Mouse (Mus musculus): ENCODE results near the gene Fam19a5.

The Fam19a5 gene

DNA sequence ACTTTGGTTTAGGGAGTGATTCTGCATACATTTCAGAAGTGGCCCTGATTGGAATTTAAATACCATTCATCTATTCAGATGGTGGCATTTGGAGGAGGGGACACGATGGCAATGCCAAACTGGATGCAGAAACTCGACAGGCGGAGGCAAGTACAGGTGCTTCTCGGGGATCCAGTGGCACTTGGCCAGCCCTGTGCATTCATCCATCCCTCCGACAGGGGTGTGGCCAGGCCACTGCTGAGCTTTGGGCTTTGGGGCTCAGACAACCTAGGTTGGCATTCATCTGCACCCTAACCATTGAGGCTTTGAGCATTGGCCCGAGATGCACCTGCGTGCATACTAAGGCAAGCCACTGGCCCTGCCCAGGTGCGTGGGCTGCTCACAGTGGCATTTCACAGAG, 52.6 kb downstream of the Fam19a5 start:
- DNase-seq (ENCODE audit: low spot score in 2 of 2): peak in 1 of 2 experiments; percentile 11

- DNase-seq (ENCODE audit: low spot score in 2 of 2): peak; percentile 44 to 81
These were observed 53.0 kb downstream of the Fam19a5 start for GRCm38 (mm10) chr15:87597149-87597548.

DNA sequence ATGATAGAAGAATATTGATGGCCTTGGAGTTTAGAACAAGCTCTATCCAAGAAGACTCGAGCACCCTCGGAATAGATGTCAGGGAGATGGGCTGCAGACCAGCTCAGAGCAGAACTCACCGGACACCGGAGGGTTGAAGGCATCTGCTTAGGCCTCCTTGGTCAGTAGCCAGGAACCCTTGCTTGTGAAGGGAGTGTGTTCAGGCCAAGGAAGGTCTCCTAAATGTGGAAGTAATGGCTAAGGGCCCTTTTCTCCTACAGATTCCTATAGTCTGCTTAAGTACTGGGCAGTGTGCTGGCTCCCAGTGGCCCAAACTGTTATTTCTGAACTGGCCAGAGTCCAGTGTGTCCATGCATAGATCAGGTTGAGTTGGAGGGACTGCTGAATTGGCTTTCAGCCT, 53.7 kb downstream of the Fam19a5 start:
- no peak for DNase-seq (ENCODE audit: low spot score in 2 of 2)

GRCm38 (mm10) chr15:87598636-87599035, 54.5 kb downstream of the Fam19a5 start:
- no peak for DNase-seq (ENCODE audit: low spot score in 2 of 2)

DNA sequence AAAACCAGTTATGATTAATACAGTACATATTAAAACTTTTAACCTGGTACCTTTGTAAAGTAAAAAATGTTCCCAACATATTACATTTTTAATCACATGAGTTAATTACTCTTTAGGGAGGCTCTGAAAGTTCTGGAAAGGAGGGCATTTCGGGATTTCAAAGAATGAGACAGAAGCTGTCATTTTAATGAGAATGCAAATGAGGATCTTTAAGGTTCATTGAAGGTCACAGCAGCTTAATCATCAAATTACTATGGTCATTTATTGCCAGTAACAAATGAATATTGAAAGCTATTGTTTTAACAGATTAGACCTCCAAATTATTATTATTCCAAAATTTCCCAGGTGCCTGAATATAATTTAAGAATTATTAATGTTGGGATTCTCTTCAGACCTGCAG, 59.2 kb downstream of the Fam19a5 start:
- DNase-seq (ENCODE audit: low spot score in 2 of 2): no peak

DNA sequence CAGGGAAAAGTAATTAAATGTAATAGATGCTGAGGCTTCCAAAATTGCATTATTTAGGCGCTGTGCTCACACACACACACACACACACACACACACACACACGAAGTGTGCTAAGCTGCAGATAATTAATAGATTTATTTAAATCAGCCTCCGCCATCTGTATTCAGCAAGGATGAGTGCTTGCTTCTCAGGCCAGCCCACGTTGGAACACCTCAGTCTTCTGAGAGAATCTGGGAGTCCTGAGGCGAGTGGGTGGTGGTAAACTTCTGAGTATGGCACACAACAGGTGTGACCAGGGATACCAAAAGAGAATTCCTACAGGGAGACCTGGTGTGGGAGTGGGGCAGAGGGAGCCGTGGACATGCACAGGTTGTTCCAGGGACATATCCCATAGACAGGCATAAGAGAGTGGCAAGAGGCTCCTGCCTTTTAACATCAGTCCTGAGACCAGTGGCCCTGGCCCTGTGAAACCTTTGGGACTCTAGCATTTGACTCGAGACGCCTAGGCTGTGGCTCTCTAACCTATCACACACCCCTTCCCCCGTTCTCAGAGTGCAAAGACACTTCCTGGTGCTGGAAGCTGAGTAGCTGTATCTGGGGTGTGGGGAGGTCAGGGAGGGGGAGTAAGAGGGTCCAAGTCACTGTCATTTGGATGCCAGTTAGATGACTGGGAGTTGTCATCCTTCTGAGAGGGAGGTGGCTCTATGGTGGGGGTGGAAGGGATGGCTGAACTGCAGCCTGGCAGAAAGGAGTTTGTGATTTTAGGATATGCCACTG, 61.6 kb downstream of the Fam19a5 start:
- DNase-seq (ENCODE audit: low spot score in 2 of 2): no peak

- no peak for DNase-seq (ENCODE audit: low spot score in 2 of 2)
These were observed 62.6 kb downstream of the Fam19a5 start for GRCm38 (mm10) chr15:87606702-87607101.

DNA sequence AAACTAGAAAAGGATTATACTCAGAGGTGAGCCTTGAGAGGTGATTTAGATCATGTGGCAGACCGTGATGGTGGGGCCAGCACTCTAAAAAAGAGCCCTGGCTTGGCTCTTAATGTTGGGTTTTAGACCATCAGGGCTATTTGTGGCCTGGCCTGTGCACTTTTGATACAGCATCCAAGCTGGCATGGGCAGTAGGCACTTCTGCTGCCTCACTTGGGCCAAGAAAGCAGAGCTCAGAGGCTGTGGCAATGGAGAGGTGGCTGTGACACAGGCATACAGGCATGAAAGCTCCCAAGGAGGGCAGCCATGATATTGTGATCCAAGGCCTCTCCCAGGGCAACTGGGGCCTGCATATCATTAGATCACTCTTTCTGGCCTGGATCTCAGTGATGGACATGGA, 65.1 kb downstream of the Fam19a5 start:
- DNase-seq (ENCODE audit: low spot score in 2 of 2): no peak

- DNase-seq (ENCODE audit: low spot score in 2 of 2): peak; percentile 75 to 80
These were observed 80.0 kb downstream of the Fam19a5 start for GRCm38 (mm10) chr15:87623966-87624609.

DNA sequence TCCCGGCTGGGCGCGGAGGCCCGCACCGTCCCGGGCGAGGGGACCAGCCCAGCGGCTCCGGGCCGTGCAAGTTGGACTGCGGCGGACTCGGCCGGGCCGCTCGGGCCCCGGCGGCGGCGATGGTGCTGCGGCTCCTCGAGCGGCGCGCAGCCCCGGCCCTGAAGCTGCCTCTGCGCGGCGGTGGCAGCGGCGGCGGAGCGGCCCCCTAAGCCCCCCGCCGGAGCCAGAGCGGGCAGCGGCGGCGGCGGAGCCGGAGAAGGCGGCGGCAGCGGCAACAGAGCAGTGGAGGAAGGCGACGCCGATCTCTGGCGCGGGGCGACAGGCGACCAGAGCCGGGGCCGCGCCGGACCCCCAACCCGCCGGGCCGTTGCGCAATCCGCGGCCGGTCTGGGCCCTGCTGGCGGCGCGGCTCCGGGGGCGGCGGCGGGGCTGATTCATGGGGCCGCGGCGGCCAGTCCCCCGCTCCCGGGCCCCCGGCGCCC, 80.6 kb downstream of the Fam19a5 start:
- peak in 1 of 2 experiments; percentile 7 for DNase-seq (ENCODE audit: low spot score in 2 of 2)

DNA sequence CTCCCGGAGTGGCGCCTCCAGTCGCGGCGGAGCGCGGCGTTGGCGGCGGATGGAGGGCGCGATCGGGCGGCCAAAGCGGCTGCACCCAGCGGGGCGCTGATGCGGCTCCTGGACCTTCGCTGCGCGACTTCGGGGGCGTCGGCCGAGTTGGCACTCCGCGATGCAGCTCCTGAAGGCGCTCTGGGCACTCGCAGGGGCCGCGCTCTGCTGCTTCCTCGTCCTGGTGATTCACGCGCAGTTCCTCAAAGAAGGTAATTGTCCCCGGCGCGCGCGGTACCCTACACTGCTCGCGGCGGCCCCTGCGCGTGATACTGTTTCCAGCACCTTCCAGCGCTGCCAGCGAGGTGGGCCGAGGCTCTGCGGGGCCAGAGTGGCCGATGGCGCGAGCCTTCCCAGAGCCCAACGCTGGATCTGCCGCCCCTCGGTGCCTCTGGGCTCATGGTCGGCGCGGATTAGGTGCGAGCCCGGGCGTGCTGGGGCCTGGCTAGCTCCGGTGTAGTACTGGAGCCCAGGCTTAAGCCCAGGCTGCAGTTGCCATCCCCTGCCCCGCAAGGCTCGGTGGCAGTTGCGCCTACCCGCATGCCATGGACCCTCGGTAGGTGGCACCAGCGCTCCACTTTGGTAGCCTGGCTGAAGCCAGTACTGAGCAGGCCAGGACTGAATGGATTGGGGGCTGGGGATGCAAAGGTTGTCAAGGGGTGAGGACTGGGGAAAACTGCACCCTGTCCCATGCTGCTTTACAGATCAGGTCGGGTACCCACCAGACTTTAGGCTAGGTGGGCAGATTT, 81.3 kb downstream of the Fam19a5 start:
- peak; percentile 77 to 86 for DNase-seq (ENCODE audit: low spot score in 2 of 2)

- DNase-seq (ENCODE audit: low spot score in 2 of 2): no peak
These were observed 91.2 kb downstream of the Fam19a5 start for GRCm38 (mm10) chr15:87635272-87635671.

DNA sequence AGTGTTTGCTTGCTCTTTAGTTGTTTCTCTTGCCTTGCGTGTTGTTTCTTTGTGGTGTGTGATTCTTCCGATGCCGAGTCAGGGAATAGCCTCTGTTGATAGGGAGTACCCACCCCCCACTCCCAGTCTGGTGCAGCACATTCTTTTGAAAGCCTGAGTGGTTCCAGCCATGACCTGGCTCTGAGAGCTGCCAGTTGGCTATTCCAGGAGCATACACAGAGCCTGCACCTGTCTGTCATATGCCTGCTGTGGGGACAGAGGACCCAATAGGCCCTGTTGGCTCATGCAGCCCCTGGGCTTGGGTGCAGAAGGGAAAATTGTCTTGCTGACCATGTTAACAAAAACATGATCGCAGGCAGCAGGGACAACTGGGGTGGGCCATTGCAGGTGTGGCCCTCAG, 92.3 kb downstream of the Fam19a5 start:
- no peak for DNase-seq (ENCODE audit: low spot score in 2 of 2)

DNA sequence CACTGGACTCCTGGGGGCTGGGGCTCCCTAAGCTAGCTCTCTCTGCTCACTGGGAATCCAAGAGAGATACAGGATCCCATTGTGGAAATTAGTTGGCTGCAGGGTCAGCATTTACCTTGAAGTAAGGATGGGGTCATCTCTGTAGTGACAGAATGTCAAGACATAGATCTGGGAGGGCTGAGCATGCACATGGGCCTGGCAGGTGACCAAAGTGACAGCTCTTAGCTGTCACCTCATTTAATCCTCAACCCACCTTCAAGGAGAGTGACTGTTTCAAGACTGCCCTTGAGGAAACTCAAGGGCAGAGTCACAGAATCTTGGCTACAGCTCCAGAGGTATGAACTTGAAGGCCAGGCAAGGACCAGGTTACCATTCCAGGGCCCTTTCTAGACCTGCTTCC, 93.1 kb downstream of the Fam19a5 start:
- no peak for DNase-seq (ENCODE audit: low spot score in 2 of 2)

DNA sequence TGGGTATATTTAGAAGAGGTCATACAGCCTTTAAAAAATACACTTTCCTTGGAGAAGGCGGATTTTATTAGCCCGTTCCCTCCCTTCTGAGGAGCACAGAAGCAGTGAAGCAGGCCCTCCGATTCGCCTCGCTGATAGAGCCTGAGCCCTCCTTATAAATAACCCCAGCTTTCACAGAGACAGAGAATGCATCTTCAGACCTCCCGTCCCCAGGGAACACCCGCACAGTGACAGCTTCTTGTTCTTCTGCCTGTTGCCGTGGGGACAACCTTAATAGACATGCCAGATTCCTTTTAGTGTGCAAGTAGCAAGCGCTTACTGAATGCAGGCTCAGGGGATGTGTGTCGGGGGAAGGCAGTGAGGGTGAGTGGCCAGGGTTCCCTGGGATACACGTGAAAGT, 94.2 kb downstream of the Fam19a5 start:
- no peak for DNase-seq (ENCODE audit: low spot score in 2 of 2)

DNA sequence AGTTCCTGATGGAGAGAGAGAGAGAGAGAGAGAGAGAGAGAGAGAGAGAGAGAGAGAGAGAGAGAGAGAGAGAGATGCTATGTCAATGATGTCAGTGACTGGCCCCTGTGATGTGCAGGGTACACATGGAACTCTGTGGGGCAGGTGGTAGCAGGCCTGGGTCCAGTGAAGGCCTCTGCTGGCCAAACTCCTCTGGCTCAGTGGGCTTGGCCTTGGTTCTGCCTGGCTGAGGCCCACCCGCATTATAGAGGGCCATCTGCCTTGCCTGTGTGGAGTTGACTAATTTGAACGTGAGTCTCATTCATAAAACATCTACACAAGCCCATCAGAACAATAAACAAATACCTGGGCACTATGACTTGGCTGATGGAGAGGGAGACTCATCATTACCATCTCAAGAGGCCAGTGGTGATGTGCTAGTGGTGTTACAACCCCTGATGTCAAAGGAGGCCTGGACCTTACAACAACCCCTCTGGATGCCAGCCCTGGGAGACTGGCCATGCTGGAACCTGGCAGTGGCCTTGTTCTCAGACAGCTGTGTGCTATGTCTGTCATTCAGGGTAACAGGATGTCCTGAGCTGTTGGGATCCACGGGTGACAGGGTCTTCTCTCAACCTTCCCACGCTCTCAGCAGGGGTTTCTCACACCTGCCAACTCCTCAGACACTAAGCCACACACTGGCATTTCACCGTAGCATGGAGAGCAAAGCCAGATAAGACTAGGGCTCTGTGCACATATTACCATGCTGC, 102.4 kb downstream of the Fam19a5 start:
- no peak for DNase-seq (ENCODE audit: low spot score in 2 of 2)

GRCm38 (mm10) chr15:87649651-87650050, 105.6 kb downstream of the Fam19a5 start:
- DNase-seq (ENCODE audit: low spot score in 2 of 2): no peak

DNA sequence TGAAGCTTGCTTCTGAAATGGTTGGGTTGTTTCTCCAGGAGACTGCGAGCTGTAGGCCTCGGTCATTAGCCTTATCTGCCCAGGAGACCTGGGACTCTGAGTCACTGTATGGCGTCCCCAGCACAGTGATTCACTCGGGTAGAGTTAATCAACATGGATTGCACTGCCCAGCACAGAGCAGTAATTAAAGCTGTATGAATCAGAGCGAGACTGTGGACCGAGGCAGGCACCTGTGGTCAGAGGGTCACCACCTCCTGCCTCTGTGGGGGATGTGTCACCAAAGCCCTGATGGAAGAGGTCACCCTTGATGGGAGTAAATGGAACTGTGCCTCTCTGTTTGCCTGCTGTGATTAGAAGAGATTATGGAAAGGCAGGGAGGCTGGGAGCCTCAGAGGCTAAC, 110.5 kb downstream of the Fam19a5 start:
- peak; percentile 5 to 15 for DNase-seq (ENCODE audit: low spot score in 2 of 2)

GRCm38 (mm10) chr15:87656496-87657155, 112.5 kb downstream of the Fam19a5 start:
- DNase-seq (ENCODE audit: low spot score in 2 of 2): no peak

- no peak for DNase-seq (ENCODE audit: low spot score in 2 of 2)
These were observed 115.6 kb downstream of the Fam19a5 start for GRCm38 (mm10) chr15:87659729-87660128.

GRCm38 (mm10) chr15:87661954-87662353, 117.9 kb downstream of the Fam19a5 start:
- DNase-seq (ENCODE audit: low spot score in 2 of 2): no peak

Data from urinary bladder, adult 18-20 months (tissue).